Mouse (Mus musculus) brain, embryonic 14.5 days (tissue): ENCODE data around the gene Pdpk1. TPM values are rescaled to one million over a fixed set of nuclear protein-coding genes. Genes with fewer than 3 reads are reported as not detected.

ENCODE experiments used
- DNase-seq: peaks from one replicate; pipeline ENCODE4 v3.0.0-alpha.2; 2011; ENCODE audit warnings: low read depth
- CTCF ChIP-seq: fragments of 200-500 bp; IDR thresholded peaks from 2 replicates; pipeline ENCODE4 v1.5.1; 2012; ENCODE audit warnings: inconsistent platforms, mild to moderate bottlenecking, moderate library complexity, borderline replicate concordance; ENCODE audit not compliant: insufficient read depth, insufficient read length; ENCODE audit errors: extremely low read depth
- POLR2A ChIP-seq: fragments of 200-500 bp; IDR thresholded peaks from 2 replicates; pipeline ENCODE4 v1.6.1; 2012; ENCODE audit warnings: mild to moderate bottlenecking, inconsistent platforms, borderline replicate concordance; ENCODE audit not compliant: poor library complexity, insufficient read depth, insufficient read length, severe bottlenecking; ENCODE audit errors: extremely low read depth
- polyA plus RNA-seq: library from polyadenylated mRNA; depleted of rRNA; stranded (reverse); fragments of >200 nt; gene quantifications from 2 replicates; pipeline ENCODE4 v1.2.3, GENCODE M21; 2012; rRNA removed

The Pdpk1 gene
- 28.2 and 37.3 TPM in 2 replicates for polyA plus RNA-seq

DNA sequence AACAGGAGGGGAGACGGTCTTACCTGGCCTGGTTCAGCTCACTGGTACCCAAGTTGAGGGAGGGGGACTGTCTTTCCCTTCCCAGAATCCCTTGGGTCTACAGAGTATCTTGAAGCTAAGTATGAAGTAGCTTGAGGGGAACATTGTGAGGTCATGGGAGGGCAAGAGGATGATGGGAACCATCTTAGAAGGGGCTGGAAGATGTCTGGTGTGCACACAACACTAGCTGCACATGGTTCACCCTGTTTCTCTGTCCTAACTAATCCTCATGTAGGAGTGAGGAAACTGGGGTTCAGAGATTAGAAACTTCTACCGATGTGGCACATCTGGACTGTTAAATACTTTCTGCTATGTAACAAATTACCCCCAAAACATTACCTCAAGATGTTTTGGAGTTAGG, at the start of gene Pdpk1:
Gene Pdpk1, minus strand, starts transcription at position 101 of the 400 bp plus-strand sequence.
- no peak for DNase-seq
- TF ChIP-seq POLR2A (no peak), CTCF (no peak)

DNA sequence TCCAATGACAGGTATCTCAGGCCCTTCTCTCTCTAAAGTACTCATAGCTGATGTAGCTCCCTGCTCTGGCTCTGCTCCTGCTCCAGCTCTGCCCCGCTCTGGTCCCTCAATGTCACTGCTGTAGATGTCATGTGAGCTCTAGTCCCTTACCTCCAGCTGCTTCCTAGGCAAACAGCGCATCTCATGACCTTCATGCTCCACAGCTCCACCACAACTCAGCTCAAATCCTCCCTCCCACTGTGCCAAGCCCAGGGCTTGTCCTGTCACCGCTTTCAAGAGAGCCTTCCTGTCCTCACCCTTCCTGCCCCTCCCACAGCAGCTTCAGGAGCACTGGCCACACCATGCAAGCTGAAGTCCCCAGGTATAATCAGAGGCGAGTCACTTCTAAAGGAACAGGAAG, 49.0 kb upstream of the Pdpk1 start:
- DNase-seq, result no peak
- TF ChIP-seq CTCF (no peak), POLR2A (no peak)

DNA sequence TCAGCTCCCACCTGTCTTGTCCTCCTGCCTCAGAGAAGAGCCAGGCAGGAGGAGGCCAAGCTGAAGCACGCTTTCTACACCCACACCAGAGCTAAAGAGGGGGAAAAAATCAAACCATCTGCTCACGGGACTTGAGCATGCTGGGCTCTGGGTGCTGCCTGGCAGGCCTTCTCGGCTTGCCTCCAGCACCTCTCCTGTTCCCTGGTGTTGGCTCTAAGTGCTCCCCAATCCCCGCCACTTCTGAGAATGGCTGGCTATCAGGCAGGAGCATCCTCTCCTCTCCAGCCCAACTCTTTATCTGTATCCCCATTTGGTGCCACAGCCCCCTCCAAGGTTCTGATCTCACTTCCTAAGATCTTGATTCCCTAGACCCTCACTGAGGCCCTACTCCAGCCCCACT, 48.5 kb upstream of the Pdpk1 start:
- DNase-seq, result peak; percentile 25
- TF ChIP-seq POLR2A, result no peak
- TF ChIP-seq CTCF, result no peak

DNA sequence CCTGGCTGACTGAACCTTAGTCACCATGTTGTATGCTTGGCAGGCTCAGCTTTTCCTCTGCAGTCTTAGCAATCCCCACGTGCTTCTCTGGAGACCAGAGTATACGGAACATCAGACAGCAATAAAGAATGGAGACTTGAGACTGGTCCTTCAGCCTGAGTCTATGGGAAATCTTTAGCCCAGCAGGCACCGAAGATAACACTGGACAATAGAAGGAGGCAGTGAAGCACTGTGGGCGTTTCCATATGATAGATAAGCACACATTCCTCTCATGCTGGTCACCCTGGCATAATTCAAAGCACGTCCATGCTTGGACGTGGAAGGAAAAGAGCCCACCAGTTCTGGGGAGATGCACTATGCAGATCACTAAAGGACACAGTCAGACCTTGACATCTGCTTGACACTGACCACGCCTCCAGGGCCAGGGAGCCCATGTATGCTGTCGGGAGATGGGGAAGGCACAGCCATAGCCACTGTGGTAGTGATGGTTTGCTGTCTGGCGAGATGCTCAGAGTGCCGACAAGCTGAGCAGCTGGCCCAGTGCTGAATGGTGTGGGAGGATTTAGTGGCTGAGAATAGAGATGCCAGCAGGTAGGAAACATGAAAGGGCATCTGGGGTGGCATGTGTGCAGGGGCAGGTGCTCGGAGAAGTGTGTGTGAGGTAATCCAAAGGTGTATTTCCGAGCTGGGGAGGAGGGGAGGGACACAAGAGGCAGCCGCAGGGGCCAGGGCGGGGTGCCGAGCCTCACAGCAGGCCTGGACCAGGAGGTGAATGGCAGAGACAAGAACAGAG, 46.5 kb upstream of the Pdpk1 start:
- no peak for DNase-seq
- no peak for TF ChIP-seq CTCF
- no peak for TF ChIP-seq POLR2A

DNA sequence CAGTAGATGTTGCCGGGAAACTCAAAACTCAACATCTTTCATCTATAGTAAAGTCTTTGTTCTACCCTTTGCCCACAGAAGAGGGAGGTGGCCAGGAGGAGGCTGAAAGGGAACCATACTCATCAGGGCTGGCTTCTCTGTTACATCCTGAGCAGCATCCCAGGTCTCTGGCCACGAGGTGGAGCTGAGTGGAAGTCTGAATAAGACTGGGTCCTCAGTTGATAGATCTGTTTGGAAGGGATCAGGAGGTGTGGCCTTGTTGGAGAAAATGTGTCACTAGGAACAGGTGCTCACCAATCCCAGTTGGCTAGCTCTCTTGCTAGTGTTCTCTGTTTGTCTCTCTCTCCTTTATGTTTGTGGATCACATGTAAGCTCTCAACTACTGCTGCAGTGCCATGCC, 44.6 kb upstream of the Pdpk1 start:
- TF ChIP-seq CTCF, result no peak
- no peak for TF ChIP-seq POLR2A
- DNase-seq, result no peak

GRCm38 (mm10) chr17:24193769-24194168, 43.0 kb upstream of the Pdpk1 start:
- DNase-seq, result no peak
- TF ChIP-seq POLR2A (no peak), CTCF (no peak)

DNA sequence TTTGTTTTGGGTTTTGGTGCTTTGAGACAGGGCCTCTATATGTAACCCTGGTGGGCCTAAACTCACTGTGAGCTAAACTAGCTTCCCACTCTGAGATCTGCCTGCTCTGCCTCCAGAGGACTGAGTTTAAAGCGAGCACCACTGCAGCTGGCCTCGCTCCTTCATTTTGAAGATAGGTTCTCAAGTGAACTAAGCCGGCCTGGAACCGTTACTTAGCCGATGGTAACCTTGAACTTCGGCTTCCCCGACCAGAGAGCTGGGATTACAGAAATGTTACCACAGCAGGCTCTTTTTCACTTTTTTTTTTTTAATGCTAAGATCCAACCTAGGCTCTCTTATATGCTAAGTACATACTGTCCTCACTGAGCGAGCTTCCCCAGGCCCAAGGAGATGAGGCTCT, 42.5 kb upstream of the Pdpk1 start:
- no peak for TF ChIP-seq POLR2A
- no peak for TF ChIP-seq CTCF
- no peak for DNase-seq

GRCm38 (mm10) chr17:24192848-24193247, 42.1 kb upstream of the Pdpk1 start:
- TF ChIP-seq CTCF (no peak), POLR2A (no peak)
- DNase-seq, result no peak

DNA sequence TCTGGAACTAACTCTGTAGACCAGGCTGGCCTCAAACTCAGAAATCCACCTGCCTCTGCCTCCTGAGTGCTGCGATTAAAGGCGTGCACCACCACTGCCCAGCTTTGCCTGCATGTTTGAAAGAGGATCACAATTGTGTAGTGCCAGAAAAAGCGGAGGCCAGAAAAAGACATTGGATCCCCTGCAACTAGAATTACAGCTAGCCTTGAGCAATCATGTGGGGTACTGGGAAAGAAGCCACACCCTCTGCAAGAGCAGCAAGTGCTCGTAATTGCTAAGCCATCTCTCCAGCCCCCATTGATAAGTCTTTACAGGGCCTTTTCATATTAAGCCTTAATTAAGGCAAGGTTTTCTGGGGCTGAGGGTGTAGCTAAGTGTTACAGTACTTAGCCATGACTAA, 40.8 kb upstream of the Pdpk1 start:
- TF ChIP-seq POLR2A, result no peak
- no peak for TF ChIP-seq CTCF
- no peak for DNase-seq

GRCm38 (mm10) chr17:24190934-24191333, 40.2 kb upstream of the Pdpk1 start:
- TF ChIP-seq POLR2A (no peak), CTCF (no peak)
- no peak for DNase-seq

- DNase-seq, result no peak
- TF ChIP-seq POLR2A (no peak), CTCF (no peak)
Measured at GRCm38 (mm10) chr17:24174259-24174658, 23.5 kb upstream of the Pdpk1 start.

DNA sequence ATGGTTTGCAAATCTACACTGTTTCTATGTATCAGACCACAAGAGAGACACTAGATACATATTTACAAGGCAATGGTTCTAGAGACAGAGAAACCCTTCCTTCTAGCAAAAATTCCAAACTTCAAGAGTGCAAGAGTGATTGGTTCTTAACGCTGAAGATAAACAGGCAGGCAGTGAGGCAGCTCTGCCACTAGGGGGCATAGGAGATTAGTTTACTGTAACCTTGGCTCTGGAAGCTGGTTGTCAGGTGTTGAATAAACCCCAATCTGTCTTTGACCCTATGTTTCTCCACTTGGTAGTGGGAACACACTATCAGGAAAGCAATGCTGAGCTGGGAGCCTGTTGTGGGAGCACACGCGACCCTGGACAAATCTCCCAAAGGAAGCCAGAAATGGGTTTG, 22.7 kb upstream of the Pdpk1 start:
- no peak for TF ChIP-seq POLR2A
- TF ChIP-seq CTCF, result peak; percentile 89; the same call in 1 of the 2 replicates
- DNase-seq, result peak; percentile 86

GRCm38 (mm10) chr17:24171738-24172137, 21.0 kb upstream of the Pdpk1 start:
- no peak for TF ChIP-seq POLR2A
- no peak for TF ChIP-seq CTCF
- no peak for DNase-seq
